Mouse (Mus musculus) kidney, postnatal 25 days (tissue): ENCODE results near the gene Rgp1.
A peak's percentile ranks its signal among the peaks of the same experiment; 100 is the strongest.
"Not testable (repeated sequence)": the region's sequence is repeated elsewhere in the genome, so short reads cannot be mapped to it uniquely, and the experiment has no call there.

ENCODE experiments used
- DNase-seq, 2 experiments: peaks; one replicate each; pipeline ENCODE4 v3.0.0; 2021; ENCODE audit warnings: mixed read lengths in 2 of 2

The Rgp1 gene

DNA sequence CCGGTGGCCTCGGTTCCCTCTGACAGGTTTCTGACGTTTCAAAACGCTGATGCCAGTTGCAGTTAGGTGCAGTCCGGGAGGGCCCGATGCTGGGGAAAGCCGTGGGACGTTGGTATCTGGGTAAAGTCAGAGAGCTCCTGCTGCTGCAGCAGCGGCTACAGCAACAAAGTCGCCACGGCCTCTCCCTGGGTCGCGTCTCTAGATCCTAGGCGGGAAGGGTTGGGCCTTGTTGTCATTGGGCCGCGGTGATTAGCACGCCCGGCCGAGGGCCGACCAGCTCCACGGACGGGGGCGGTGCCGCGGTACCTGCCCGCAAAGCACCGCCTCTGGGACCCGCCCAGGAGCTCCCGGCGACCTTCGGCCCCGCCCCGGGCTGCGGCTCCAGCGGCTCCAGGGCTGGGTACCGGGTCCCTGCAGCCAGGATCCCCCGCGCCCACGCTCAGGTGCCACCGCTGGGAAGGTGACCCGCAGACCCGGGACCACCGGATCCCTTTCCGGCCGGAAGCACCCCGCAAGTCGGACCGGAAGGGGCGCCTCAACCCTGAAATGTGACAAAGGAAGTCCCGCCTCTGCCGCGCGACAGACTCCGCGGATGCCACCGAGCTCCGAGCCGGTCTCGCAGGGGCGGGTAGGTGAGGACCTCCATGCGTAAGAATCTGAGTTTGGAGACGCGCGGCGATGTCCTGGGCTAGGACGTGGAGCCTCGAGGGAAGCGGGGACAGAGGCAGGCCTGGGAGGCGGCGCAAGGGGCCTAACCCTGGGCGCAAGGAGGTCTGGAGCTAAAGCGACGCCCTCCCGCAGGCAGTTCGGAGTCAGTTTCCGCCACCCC, at the start of gene Rgp1, which contains the start of gene Gba2:
TSS of gene Rgp1 (plus strand) at position 340 of the 829 bp plus-strand sequence.
TSS of gene Gba2 (minus strand) at position 498 of the 829 bp plus-strand sequence.
- DNase-seq = peak; percentile 93 to 97

DNA sequence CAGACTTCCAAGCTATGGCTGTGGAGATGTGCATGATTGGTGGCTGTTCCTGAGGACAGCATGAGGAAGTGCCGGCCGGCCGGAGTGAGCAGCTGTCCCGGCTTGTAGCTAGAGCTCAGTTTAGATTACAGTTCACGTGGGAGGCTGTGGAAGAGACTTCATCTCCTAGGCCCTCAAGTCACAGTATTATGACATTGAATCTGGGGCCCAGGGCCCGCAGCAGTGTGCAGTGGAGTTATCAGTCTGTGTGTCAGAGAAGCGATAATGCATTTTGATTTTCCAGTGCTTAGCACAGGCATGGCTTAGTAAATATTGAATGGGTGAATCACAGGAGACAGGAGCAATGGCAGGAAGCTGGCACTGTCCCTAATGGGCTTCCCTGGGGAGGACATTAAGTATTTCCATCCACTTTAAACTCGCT, 48.4 kb upstream of the Rgp1 start:
- DNase-seq = peak in 1 of 2 experiments; percentile 42

DNA sequence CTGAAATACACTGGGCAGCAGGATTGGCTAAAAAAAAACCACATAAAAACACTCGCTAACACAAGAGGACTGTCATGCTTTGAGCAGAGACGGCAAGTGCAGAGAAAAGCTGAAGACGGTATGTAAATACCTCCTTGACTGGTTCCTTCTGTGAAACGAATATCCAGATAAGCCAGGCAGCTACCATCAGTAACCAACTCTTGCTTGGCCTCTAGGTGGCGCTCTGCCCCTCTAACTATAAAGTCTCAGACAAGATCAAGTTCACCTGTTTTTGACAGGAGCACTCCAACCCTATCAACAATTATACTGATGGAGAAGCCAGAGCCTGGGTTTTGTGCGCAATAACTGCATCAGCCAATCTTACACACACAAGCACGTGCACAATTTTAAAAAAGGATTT, 47.9 kb upstream of the Rgp1 start:
- DNase-seq = peak; percentile 79 to 89

DNA sequence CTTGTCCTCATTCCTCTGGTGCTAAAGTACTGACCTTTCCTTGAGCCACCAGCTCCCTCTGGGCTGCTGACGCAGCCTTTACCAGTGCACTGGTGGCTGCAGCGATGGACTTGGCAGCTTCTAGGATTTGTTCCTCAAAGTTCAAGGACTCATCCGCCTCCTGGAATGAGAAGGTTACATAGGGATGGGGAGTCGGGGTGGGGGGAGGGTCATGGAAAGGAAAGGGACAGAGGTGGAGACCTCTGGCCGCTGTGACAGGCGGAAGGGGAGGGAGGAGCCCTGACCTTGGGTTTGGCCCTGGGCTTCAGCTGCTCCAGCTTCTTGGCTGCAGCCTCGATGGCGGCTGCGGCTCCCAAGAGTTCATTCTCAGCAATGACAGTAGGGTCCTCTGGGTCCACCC, 45.2 kb upstream of the Rgp1 start:
- DNase-seq = peak; percentile 56 to 75

DNA sequence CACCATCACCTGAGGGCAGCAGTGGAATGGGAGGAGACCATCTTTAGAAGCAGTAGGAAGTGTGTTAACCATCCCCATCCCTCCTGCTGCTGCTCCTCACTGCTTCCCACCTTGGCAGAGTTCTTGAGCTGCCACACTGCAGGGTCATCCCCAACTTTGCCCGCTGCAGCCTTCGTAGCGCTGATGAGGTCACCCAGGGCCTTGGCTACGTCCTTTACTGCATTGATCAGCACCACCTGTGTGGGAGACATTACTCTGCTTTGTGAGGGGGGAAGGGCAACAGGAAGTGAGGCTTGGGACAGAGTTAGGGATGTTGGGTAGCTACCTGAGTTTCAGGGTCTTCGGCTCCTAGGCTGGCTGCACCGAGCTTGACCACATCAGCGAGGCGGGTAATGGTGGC, 42.9 kb upstream of the Rgp1 start:
- no peak for DNase-seq

DNA sequence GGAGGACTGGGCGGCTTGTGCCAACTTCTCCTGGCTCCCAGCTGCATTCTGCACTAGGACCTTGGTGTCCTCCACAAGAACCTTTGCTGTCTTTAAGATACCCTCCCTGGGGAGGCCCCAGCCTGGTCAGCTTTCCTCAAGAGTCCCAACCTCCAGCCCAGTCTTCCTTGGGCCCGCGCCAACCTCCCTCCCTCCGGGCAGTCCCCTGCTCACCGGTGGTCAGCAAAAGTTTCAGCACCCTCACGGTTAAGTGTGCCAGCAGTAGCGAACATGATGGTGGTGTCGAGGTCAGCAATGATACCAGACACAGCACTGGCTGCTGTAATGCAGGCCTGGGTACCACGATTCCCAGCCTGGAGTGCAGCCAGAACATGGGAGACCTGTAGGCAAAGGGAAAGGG, 42.5 kb upstream of the Rgp1 start:
- no peak for DNase-seq

DNA sequence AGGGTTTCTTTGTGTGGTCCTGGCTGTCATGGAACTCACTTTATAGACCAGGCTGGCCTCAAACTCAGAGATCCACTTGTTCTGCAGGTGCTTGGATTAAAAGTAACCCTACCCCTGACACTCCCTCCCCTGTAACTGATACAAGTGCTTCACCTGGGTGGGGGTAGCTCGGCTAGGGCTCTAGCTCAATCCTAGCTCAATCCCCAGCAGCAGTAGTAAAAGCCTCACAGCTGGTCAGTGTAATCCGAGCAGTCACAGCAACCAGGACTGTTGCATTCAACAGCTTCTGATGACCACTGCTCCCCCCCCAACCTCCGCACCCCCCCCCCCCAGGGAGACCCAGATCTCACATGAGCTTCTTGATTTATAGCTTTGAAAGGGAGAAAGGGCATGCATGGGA, 36.5 kb upstream of the Rgp1 start:
- no peak for DNase-seq

DNA sequence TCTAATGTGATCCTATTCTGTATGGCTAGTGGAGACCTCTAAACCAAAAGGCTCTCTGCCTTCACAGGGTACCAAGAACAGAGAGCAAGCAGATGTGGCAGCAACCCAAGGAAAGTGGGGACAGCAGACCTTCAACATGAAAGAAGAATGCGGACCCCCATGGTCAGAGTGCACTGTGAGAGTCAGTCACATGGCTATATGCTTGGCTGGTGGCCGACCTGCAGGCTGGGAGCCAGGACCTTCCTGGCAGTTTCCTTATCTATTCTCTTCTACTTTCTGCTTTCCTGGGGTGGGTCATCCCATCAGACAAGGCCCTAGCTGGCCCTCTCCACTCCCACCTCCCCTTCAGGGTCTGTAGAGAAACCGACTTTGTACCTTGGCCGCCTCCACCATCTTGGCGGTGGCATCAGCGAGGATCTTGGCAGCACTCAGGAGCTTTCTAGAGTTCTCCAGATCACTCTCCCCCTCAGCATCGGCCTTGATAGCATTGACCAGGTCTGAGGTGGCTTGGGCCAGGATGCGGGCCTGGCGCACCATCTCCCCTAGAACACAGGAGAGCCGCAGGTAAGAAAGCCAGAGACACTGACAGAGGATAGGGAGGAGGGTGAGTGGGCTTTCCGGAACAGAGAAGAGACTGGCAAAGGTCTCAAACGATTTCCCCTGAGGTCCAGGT, 32.0 kb upstream of the Rgp1 start:
- peak; percentile 64 to 65 for DNase-seq

DNA sequence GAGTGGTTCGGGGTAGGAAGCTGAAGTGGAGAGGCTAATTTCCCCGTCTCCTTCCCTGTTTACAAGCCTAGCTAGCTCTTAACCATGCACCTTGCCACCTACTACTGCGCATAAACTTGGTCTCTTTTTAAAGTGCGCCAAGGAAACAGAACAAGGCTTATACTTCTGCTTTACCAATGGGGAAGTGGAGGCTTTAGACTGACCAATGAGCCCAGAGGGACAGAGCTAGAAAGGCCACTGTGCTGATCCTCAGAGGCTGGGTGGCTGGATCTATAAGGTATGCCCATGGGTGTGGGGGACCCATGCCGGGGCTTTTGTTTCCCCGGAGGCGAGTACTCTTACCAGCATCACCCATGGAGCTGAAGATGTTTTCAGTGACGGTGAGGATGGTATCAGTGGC, 31.4 kb upstream of the Rgp1 start:
- no peak for DNase-seq

DNA sequence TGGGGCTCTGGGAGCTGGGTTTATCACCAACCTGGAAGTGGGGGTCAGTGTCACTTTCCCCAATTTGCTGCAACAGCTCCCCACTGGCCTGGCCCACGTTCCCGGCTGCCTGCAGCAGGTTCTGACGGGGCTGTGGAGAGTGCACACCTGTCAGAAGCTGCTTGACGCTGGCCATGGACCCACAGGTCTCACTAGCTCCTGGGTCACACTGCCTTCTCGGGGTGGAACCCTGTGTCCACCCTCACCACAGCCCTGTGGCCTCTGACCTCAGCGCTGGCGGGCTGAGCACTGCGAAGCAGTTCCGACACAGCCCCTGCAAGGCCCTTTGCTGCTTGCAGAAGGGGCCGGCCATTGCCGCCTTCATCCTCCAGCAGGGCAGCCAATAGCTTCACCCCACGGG, 29.5 kb upstream of the Rgp1 start:
- DNase-seq = no peak

DNA sequence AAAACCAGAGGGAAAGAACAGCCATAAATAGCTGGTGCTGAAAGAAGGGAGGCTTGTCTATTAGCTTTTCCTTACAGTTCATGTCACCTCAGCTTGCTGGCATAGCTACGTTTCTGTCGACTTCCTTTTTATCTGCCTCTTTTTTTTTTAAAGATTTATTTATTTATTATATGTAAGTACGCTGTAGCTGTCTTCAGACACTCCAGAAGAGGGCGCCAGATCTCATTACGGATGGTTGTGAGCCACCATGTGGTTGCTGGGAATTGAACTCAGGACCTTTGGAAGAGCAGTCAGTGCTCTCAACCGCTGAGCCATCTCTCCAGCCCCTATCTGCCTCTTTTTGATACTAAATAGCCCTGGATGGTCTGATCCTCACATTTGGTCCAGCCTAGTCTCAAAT, 26.7 kb upstream of the Rgp1 start:
- DNase-seq = not testable (repeated sequence)

DNA sequence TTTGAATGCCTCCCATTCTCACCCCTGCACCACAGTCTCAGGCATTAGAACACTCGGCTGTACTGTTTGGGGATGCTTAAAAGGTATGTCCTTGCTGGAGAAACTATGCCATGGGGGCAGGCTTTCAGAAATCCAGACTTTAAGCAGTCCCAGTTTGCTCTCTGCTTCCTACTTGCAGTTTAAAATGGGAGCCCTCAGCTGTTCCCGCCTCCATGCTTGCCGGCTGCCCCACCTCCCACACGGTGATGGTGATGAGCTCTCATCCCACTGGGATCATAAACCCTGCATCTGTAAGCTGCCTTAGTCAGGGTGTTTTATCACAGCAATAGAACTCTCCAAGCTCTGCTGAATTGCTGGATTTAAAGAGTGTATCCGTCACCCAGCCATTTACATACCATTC, 26.1 kb upstream of the Rgp1 start:
- DNase-seq = no peak

DNA sequence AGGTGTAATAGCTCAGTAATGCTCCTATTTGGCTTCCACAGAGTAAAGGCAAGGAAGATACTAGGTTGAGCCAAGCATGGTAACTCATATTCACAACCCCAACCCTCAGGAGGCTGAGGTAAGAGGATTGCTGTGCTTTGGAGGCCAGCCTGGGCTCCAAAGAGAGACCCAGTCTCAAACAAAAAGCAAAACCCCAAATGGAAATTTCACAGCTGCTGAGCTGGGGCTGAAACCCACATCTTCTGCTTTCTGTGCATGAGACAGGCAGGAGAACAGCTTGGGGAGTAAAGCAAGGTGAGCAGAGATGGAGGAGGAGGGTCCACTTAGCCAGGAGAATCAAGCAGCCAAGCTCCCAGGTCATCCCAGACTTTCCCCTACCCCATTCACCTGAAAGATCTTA, 24.6 kb upstream of the Rgp1 start:
- no peak for DNase-seq

DNA sequence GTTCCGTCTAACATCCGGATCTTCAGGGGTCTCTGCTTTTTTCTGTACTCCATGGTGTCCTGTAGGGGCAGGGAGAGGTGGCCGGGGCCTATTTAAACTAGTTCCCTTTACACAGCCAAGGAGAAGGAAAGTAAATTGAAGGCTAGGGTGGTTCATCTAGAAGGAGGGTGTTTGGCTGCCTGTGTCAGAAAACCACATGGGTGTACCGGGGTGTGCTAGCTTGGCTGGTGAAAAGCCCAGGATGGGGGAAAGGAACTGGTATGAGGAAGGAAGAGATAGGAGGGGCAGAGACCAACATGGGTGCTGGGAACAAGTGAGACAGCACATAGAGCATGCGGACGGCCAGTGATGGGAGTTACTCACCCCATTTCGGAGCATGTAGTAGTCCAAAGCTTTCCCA, 22.6 kb upstream of the Rgp1 start:
- DNase-seq = no peak

DNA sequence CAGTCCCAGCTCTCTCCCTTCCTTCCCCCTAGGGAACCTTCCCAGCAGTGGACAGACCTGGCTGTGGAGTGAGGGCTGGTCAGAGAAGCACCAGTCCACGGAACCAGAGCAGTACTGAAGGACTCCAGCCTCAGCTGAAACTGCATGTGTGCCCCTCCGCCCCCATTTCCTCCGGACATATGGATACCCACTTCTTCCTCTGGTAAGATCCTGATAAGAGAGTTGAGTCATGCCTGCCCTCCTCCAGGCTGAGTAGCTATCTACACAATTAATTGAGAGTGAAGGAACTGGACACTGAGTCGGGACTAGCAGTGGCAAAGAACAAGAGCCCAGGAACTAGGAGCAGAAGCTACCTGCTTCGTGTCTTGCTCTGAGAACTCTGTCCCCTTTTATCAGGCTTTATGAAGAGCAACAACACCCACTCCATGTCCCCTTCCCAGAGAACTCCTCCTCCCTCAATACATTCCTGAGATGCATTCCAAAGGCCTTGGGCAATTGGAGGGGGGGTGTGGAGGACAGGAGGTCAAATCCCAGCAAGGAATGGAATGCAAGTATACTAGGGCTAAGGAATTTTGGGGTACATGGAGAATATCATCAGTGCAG, 20.4 kb upstream of the Rgp1 start:
- peak; percentile 66 to 75 for DNase-seq

DNA sequence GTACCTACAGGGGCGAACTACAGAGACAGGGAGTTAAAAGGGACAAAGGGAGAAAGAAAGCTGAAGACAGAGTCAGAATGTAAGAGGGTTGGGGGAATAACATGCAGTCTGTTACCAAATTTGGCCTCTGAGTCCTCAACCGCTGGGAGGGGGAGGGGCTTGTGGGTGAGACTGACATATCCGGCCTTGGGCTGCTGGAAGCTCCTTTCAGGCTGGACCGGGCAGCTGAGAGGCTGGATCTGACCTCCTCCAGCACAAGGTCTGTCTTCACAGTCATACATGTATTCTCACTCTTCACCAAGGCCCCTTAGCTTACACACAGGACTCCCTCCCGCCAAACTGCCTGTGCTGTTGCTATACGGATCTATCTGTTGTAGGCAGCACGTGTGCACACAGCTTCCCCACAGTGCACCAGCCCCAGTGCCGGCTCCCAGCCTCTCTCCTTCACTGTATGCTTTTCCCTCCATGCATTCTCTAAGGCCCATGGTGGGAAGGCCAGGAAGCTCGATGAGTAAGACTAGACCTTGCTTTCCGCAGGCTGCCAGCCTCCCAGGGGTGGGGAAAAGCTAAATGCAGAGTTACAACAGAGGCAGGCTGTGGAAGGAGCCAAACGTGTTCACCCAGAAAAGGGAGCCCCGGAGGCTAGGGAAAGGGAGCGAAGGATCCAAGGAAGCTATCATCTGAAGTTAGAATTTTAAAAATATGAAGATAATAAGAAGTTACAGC, 19.7 kb upstream of the Rgp1 start:
- peak; percentile 86 to 90 for DNase-seq

DNA sequence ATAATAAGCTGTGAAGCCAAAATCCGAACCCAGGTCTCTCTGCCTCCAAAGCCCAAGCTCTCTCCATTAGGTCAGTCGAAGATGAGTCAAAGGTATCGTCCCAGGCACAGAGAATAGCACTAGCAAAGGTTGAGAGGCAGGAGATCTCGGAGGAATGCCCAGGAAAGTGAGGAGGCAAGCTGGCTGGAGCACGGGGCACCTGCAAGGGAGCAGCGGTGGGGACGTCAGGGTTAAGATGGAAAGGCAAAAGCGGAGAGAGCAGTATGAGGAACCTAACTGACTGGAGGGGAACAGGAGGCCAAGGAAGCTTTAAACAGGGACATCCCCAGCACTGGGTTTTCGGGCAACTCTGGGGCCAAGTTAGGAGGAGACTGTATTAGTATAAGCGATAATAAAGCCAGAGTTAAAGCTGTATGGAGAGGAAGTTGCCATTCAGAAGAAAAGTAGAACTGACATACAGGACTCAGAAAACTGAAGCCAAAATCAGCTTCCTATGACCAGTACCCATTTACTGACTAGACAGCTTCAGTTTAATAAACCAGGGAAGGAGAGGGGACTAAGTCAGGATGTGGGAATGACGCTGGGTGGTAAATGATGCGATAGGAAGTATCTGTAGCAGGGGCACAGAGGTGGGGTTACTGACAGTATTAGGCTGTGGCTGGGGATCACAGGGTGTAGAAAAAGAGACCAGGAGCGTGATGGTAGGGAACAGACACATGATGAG, 18.8 kb upstream of the Rgp1 start:
- DNase-seq = no peak

DNA sequence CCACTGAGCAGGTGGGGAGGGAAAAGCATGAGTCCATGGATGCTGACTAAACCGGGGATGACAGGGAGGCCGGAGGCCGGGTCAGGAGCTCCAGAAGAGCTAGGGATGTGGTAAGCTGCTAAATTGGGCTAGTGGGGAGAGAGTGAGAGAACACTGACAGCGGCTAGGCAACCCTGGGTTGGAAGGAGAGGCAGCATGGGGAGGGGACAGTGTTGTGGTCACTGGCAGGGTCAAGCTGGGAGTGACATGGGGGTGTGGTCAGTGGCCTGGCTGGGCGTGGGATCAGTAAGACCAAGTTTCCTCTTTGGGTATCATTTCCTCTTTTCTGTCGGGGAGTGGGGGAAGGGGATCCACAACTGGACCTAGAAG, 18.3 kb upstream of the Rgp1 start:
- peak; percentile 63 to 84 for DNase-seq

DNA sequence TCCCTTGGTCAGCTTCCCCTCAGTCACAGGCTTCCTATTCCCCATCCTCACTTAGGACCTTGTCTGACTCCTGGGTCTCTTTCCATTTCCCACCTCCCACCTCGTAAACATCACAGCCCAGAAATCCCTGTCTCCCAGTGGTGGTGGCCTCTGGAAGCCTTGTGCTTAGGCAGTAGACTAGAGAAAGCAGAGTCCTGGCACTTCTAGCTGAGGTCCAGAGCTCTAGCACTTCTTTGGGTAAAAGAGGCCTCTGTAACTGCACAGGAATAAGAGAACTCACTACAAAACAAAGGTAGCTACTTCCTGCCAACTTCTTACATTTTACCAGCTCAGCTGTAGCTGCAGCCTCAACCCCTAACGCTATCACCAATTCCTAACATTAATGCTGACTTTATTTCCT, 17.5 kb upstream of the Rgp1 start:
- no peak for DNase-seq

DNA sequence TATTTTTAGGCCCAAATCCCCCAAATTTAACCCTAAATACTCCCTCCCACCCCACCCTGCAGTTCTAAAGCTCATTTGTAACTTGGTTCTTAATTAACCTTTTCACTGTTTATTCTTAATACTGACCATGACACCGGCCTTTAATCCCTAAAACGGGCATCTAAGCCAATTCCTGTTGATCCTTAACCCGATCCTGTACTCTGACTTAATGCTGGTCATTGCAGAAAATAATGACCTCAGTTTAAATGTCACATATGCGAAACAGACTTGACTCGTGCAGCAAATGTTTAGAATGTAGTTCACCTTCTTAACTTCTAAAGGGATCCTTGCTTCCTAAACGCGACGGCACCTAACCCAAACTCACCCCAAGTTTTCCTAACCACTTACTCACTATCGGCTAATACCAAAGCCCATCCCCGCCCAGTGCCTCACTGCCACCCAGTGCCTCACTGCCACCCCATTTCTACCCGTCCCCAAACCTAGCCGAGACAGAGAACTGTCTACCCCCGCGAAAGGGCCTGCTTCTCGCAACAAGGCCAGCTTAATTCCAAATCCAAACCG, 17.0 kb upstream of the Rgp1 start:
- no peak for DNase-seq

DNA sequence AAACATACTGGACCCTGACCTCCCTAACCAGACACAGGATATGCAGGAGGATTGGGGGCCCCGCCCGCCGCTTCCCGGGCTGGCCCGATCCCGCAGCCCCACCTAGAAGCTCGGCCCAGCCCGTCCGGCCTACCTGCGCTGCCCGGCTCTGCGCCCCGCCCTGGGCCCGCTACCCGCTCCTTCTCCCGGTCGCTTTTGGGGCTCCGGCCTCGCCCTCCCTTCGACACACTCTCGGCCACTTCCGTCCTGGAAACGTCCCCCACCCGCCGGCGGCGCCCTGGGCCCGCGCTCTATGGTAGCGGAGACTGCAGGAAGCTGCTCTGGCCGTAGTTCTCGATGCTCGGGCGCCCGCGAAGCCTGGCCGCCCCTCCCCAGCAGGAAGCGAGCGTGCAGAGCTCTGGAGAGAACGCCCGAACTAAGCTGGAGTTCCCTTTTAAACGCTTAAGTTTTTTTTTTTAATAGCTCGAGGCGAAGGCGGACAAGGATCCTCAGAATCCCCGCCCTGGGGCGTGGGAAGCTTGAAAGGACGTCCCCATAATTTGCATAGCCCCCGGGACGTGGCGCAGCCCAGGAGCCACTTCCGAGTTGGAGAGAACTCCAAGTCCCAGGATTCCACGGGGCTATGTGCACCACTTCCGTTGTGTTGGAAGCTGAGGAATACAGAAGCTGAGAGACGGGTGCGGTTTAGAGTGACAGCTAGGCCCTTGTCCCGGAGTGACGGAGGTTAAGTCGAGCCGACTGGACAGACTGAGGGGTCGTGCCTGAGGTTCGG, 16.3 kb upstream of the Rgp1 start, which contains the start of the genes Creb3 and Tln1:
TSS of gene Creb3 (plus strand) at position 336 of the 772 bp plus-strand sequence.
TSS of gene Tln1 (minus strand) at position 695 of the 772 bp plus-strand sequence.
- peak; percentile 95 to 98 for DNase-seq
